Mouse (Mus musculus): ENCODE data around the gene Umad1. TPM values are rescaled to one million over a fixed set of nuclear protein-coding genes. Genes with fewer than 3 reads are reported as not detected.
A peak's percentile ranks its signal among the peaks of the same experiment; 100 is the strongest.

Gene Umad1
- polyA plus RNA-seq, 1 experiment from 2014 or later = 43.1 TPM

GRCm38 (mm10) chr6:8358232-8358631 lies 99.1 kb downstream of the Umad1 start:
- Histone ChIP-seq H3K9me3 (no peaks in the 10 kb centered on the region), H3K27me3 (no peaks in the 10 kb centered on the region), H3K27ac (replicated peaks) (no peak overlapping the region), H3K36me3 (no peaks in the 10 kb centered on the region), H3K4me3 (no peak overlapping the region), H3K4me1 (replicated peaks) (peaks cover 19% of the 10 kb centered on the region), H3K4me2 (no peak overlapping the region), H3K9ac (no peak overlapping the region)
- WGBS = 75% methylated on average over 2 of the region's 2 CpGs
- ATAC-seq (ENCODE audit: low read depth) = no peak

DNA sequence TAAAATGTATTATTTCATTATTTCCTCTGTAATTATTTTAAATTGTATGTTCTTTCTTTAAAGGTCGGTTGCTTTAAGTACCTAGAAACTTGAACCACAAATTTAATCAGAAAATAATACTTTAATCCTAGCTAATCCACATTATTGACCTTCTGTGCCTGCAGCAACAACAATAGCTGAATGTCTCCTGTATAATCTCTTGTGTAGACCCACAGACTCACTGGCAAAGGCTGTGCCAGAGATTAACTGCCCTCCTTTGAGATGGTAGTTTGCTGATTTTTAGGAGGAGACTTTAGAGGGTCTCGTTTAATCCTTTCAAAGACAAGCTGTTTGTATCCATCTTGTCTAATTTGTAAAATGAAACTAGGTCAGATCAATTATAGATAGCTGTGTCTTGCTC lies 99.7 kb downstream of the Umad1 start:
- Histone ChIP-seq H3K4me2 (no peak overlapping the region), H3K4me3 (no peak overlapping the region), H3K9me3 (no peaks in the 10 kb centered on the region), H3K9ac (no peak overlapping the region), H3K4me1 (replicated peaks) (peaks cover 14% of the 10 kb centered on the region), H3K27me3 (no peaks in the 10 kb centered on the region), H3K27ac (replicated peaks) (no peak overlapping the region), H3K36me3 (no peaks in the 10 kb centered on the region)
- no peak for ATAC-seq (ENCODE audit: low read depth)
- WGBS = 57% methylated on average over 2 of the region's 2 CpGs

DNA sequence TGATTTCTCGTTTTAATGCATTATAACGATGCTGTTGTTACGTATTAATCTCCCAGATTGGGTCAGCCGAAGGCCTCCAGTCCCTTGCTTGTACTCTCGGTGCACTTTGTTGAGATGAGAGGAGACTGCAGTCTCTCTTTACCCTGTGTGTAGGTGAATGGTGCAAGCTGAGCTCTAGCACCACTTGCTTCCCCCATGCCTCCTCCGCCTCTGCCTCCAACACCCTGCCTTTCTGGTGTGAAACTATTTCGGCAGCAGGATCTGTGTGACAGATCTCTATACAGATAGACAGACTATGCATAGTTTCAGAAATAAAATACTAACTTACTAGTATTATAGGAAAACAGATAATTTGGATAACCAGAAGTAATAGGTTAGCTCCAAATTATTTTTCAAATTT lies 101.7 kb downstream of the Umad1 start:
- Histone ChIP-seq H3K4me3 (no peak overlapping the region), H3K27ac (replicated peaks) (no peak overlapping the region), H3K27me3 (no peaks in the 10 kb centered on the region), H3K9ac (no peak overlapping the region), H3K4me1 (replicated peaks) (peaks cover 7% of the 10 kb centered on the region), H3K4me2 (no peak overlapping the region), H3K9me3 (no peaks in the 10 kb centered on the region), H3K36me3 (no peaks in the 10 kb centered on the region; the same call in 1 of the 2 replicates)
- ATAC-seq (ENCODE audit: low read depth) = no peak
- 89% methylated on average over 7 of the region's 7 CpGs for WGBS

- Histone ChIP-seq H3K9ac (no peak overlapping the region), H3K36me3 (no peaks in the 10 kb centered on the region; the same call in 1 of the 2 replicates), H3K4me1 (replicated peaks) (peaks cover 11% of the 10 kb centered on the region), H3K4me2 (no peak overlapping the region), H3K9me3 (no peaks in the 10 kb centered on the region), H3K4me3 (no peak overlapping the region), H3K27ac (replicated peaks) (no peak overlapping the region), H3K27me3 (no peaks in the 10 kb centered on the region)
- 75% methylated on average over 12 of the region's 12 CpGs for WGBS
- ATAC-seq (ENCODE audit: low read depth) = no peak
Observed at GRCm38 (mm10) chr6:8364033-8364756, 105.1 kb downstream of the Umad1 start.

DNA sequence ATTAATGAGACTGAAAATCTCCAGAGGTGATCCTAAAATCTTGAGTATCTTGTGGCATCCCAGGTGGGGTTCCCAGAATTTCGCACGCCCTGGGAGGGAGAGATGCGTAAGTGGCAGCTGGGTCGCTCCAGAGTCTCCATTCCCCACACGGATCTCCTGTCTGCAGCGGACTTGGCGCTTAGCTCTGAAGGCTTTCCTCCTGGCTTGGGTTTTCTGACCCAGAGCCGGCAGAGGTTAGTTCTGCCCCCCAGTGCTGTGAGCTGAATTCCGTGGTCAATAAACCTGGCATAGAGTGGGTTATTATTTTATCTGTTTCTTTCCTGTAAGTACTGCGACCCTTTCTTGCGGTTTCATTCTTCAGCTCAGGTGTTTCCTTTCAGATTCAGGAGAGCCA lies 105.7 kb downstream of the Umad1 start:
- ATAC-seq (ENCODE audit: low read depth) = no peak
- no peaks in the 10 kb centered on the region for H3K27me3 ChIP-seq
- H3K4me2 ChIP-seq = no peak overlapping the region
- no peaks in the 10 kb centered on the region; the same call in 1 of the 2 replicates for H3K36me3 ChIP-seq
- no peak overlapping the region for H3K27ac ChIP-seq (replicated peaks)
- WGBS = 91% methylated on average over 11 of the region's 11 CpGs
- peaks cover 11% of the 10 kb centered on the region for H3K4me1 ChIP-seq (replicated peaks)
- no peak overlapping the region for H3K9ac ChIP-seq
- no peak overlapping the region for H3K4me3 ChIP-seq
- H3K9me3 ChIP-seq = no peaks in the 10 kb centered on the region

- Histone ChIP-seq H3K4me1 (replicated peaks) (peaks cover 11% of the 10 kb centered on the region), H3K36me3 (no peaks in the 10 kb centered on the region; the same call in 1 of the 2 replicates), H3K27ac (replicated peaks) (no peak overlapping the region), H3K4me2 (no peak overlapping the region), H3K4me3 (no peak overlapping the region), H3K27me3 (no peaks in the 10 kb centered on the region), H3K9me3 (no peaks in the 10 kb centered on the region), H3K9ac (no peak overlapping the region)
- no peak for ATAC-seq (ENCODE audit: low read depth)
- WGBS = 94% methylated on average over 4 of the region's 4 CpGs
Observed at GRCm38 (mm10) chr6:8367675-8368074, 108.6 kb downstream of the Umad1 start.

GRCm38 (mm10) chr6:8368198-8368864 lies 109.2 kb downstream of the Umad1 start:
- ATAC-seq (ENCODE audit: low read depth) = 0 out of 2 replicates have a peak, but pooled peaks have one; percentile 53
- H3K4me2 ChIP-seq = no peak overlapping the region
- 42% methylated on average over 2 of the region's 2 CpGs for WGBS

DNA sequence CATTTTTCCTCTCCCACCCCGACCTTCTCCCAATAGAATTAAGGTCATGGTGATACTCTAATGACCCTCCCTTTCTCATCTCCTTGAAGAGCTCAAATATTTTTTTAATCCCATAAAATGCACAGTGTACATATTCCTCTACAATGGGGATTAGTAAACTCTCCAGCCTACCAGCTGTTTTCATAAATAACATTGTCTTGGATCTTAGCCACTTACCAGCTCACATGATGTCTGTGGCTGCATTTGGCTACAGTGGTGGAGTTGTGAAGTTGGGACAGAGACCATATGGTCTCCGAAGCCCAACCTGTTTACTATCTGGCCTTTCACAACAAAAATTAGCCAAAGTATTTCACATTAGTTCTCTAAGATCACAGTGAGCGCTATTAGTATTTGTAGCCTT lies 111.5 kb downstream of the Umad1 start:
- H3K9ac ChIP-seq = no peak overlapping the region
- no peaks in the 10 kb centered on the region for H3K27me3 ChIP-seq
- H3K4me3 ChIP-seq = no peak overlapping the region
- H3K4me1 ChIP-seq (replicated peaks) = 0 out of 2 replicates have a peak, but pooled peaks cover 4% of the 10 kb centered on the region
- no peak for ATAC-seq (ENCODE audit: low read depth)
- H3K4me2 ChIP-seq = no peak overlapping the region
- no peak overlapping the region for H3K27ac ChIP-seq (replicated peaks)
- no peaks in the 10 kb centered on the region; the same call in 1 of the 2 replicates for H3K36me3 ChIP-seq
- no peaks in the 10 kb centered on the region for H3K9me3 ChIP-seq
- 83% methylated on average over 3 of the region's 3 CpGs for WGBS

More at GRCm38 (mm10) chr6:8368198-8368864, 109.2 kb downstream of the Umad1 start:
- Histone ChIP-seq H3K4me3 (no peak overlapping the region), H3K9ac (no peak overlapping the region), H3K27me3 (no peaks in the 10 kb centered on the region), H3K27ac (replicated peaks) (no peak overlapping the region), H3K4me1 (replicated peaks) (peaks cover 11% of the 10 kb centered on the region), H3K36me3 (no peaks in the 10 kb centered on the region; the same call in 1 of the 2 replicates), H3K9me3 (no peaks in the 10 kb centered on the region)

- H3K36me3 ChIP-seq = peaks cover 8% of the 10 kb centered on the region
- no peaks in the 10 kb centered on the region for H3K27me3 ChIP-seq
- ATAC-seq (ENCODE audit: low read depth) = no peak
- no peak overlapping the region for H3K27ac ChIP-seq (replicated peaks)
- 64% methylated on average over 2 of the region's 2 CpGs for WGBS
- H3K4me3 ChIP-seq = no peak overlapping the region
- no peaks in the 10 kb centered on the region for H3K9me3 ChIP-seq
- H3K4me2 ChIP-seq = no peak overlapping the region
- H3K9ac ChIP-seq = no peak overlapping the region
- H3K4me1 ChIP-seq (replicated peaks) = 0 out of 2 replicates have a peak, but pooled peaks cover 3% of the 10 kb centered on the region
Observed at GRCm38 (mm10) chr6:8373051-8373450, 114.0 kb downstream of the Umad1 start.

GRCm38 (mm10) chr6:8373851-8374250 lies 114.8 kb downstream of the Umad1 start:
- Histone ChIP-seq H3K9me3 (no peaks in the 10 kb centered on the region), H3K9ac (no peak overlapping the region), H3K27me3 (no peaks in the 10 kb centered on the region), H3K4me2 (no peak overlapping the region), H3K4me1 (replicated peaks) (no peaks in the 10 kb centered on the region), H3K4me3 (no peak overlapping the region), H3K36me3 (peaks cover 10% of the 10 kb centered on the region), H3K27ac (replicated peaks) (no peak overlapping the region)
- 52% methylated on average over 8 of the region's 8 CpGs for WGBS
- no peak for ATAC-seq (ENCODE audit: low read depth)

DNA sequence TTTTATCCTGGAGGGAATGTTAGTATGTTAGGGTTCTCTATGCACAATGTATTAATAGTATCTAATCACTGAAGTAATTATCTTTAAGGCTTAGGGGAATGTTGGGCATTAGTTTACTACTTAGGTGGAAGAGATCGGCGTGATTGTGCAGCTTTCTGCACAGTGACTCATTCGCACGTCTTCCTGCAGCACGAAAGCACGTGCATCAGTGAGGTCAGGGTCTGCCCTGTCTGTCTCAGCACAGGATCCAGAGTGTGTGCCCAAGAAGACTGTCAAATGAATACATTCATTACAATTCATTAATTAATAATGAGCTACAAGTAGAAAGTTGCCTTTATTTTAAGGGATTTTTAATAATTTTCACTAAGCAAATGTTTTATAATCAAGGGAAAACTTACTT lies 115.2 kb downstream of the Umad1 start:
- H3K4me2 ChIP-seq = no peak overlapping the region
- no peaks in the 10 kb centered on the region for H3K4me1 ChIP-seq (replicated peaks)
- no peaks in the 10 kb centered on the region for H3K9me3 ChIP-seq
- H3K27me3 ChIP-seq = no peaks in the 10 kb centered on the region
- H3K4me3 ChIP-seq = no peak overlapping the region
- no peak overlapping the region for H3K9ac ChIP-seq
- ATAC-seq (ENCODE audit: low read depth) = no peak
- 75% methylated on average over 6 of the region's 6 CpGs for WGBS
- H3K36me3 ChIP-seq = peaks cover 10% of the 10 kb centered on the region
- no peak overlapping the region for H3K27ac ChIP-seq (replicated peaks)

GRCm38 (mm10) chr6:8374712-8375111 lies 115.6 kb downstream of the Umad1 start:
- peak; percentile 8; the same call in 1 of the 2 replicates for ATAC-seq (ENCODE audit: low read depth)
- 82% methylated on average over 4 of the region's 4 CpGs for WGBS
- Histone ChIP-seq H3K4me1 (replicated peaks) (no peaks in the 10 kb centered on the region), H3K4me2 (no peak overlapping the region), H3K9me3 (no peaks in the 10 kb centered on the region), H3K36me3 (peaks cover 10% of the 10 kb centered on the region), H3K27me3 (no peaks in the 10 kb centered on the region), H3K4me3 (no peak overlapping the region), H3K9ac (no peak overlapping the region), H3K27ac (replicated peaks) (no peak overlapping the region)

Measured in neural tube, embryonic 13.5 days (tissue).